Mouse (Mus musculus): ENCODE results near the gene Skap1.

DNA sequence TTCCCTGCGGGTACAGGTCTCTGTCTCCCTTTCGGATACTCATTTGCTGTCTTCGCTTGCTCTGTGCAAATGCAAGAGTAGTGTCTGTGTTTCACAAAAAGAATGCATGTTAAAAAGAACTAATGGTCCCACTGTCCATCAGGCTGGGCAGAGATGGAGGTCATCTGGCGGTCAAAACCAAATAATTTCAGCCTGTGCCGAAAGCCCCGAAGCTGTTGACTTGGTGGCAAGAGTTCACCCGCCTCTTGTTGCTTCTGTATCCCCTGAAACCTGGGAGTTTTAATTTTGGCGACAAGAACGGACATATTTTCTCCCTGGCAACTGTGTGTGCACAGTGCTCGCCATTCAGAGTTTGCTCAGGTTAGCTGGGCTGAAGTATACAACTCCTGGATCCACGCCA, 156.3 kb downstream of the Skap1 start:
- TF ChIP-seq CTCF (IDR thresholded peaks at IDR 0.05; ENCODE audit: low read depth) (no peak), EP300 (IDR thresholded peaks at IDR 0.05; ENCODE audit: low read depth) (no peak)

All from liver, postnatal 0 days (tissue).